Mouse (Mus musculus) mature B cell (primary cell): Measurements from ENCODE around the gene Veph1.
"Not testable (repeated sequence)": the region's sequence is repeated elsewhere in the genome, so short reads cannot be mapped to it uniquely, and the experiment has no call there.

Source experiments
- in situ Hi-C: fragments of 300-500 bp; cut with MboI; formaldehyde crosslinking; loops from 2 replicates; pipeline ENCODE4 v1.14.3; 2019

Veph1 gene

GRCm38 (mm10) chr3:66296545-66296944 lies at the start of gene Veph1:
Veph1 (minus strand) TSS chr3:66296837.
- in situ Hi-C loops: no loop called here

DNA sequence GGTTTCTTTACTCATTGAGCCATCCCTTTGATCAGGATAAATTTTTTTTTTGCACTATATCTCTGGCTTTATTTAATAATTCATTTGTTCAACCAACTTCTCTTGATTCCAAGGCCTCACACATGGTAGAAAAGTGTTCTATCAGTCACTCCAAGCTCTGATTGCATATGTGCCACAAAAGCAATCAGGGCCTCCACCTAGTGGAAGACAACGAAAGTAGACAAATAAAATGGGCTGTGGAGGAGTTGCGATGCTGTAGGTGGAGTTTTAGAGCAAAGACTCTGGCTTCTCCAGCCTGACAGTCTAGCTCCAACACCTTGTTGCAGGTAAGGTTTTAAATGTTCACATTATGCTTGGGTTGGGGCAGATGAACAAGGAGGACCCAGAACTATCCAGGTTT lies 44.1 kb upstream of the Veph1 start:
- in situ Hi-C loops: no loop called here

GRCm38 (mm10) chr3:66332401-66332729 lies 35.7 kb upstream of the Veph1 start:
- in situ Hi-C loops: no loop called here

DNA sequence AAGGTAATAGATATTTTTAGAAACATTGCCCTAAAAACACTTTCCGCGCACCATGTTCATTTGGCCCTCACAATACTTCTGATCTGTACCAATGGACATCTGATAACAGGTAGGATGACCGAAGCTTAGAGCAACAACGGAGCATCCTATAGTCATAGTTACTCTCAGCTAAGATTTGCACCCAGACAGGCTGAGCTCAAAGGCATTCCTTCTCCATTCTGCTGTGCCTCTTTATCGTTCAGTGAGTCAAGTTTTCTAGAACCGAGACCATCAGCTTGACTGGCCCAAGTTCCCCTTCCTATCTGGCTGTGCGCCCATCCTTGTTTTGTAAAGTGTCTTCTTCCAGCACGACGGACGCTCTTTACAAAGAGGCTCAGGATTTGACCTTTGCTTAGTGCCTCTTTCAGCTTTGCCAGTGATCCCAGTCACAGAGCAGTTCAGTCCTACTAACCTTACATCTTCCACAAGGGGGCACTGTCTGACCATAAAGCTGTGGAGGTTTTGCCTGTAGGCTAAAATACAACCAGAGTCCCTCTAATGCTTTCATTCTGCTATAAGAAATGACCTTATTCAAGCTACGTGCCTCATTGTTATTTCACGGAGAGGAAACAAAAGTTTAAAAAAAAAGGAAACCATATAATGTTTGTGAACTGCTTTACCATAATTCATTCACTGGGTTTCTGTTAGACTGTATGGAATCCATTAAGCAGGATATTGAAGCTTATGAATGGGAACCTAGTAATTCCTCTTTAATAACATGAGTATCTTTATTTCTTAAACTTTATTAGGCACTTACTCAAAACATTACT lies 35.2 kb upstream of the Veph1 start:
- in situ Hi-C loops: no loop called here

GRCm38 (mm10) chr3:66330896-66331579 lies 34.4 kb upstream of the Veph1 start:
- in situ Hi-C loops: no loop called here

GRCm38 (mm10) chr3:66325962-66326834 lies 29.6 kb upstream of the Veph1 start:
- in situ Hi-C loops: no loop called here

GRCm38 (mm10) chr3:66325486-66325951 lies 28.9 kb upstream of the Veph1 start:
- in situ Hi-C loops: no loop called here

DNA sequence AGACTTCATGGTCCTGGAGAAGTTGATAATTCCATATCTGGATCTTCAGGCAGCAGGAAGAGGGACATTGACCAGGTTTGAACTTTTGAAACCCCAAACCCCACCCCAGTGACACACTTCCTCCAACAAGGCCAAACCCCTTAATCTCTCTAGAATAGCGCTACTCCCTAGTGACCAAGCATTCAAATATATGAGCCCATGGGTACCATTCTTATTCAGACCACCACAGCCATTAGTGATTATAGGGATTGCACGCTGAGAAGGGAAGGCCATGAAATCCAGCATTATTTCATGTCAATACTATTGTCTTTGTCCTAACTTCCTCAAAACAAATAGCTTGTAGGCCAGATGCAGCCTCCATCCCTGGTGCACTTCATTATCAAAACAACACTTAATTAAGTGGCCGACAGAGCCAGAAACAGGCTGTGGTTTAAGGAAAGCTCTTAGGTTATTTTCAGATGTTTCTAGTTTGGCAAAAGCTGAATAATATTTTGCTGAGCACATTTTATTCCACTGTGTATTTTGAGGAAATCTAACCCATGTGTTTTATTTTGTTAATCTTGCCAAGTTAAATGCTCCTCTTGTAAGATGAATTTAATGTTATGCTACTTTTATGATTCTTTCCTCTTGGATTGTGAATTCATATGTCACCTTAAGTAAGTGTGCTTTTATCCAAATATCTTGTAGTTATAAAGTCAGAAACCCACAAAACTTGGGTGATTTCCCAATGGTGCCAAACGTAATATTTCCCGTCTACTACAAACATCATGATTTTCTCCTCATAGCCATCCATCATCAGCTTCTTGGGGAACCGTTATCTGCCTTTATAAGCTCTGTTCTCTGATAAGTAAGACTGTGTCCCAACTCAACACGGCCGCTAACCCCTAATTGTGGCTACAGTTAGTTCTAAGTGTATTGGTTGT lies 18.4 kb upstream of the Veph1 start:
- in situ Hi-C loops: no loop called here

DNA sequence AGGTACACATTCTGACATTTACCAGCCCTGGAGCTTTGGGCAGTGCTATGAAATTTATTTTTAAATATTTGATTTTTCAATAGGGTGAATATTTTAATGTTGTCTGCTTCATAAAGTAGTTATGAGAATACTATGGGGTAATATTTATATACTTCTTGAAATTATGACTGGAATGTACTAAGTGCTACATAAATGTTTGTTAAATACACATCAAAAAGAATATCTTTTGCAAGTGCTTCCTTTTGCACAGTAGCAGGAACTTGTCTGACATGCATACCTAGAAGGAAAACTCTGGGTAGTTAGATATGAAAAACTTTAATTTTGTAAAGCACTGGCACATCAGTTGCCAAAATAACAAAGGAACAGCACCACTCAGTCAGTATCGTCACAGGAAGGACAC lies 13.9 kb upstream of the Veph1 start:
- in situ Hi-C loops: no loop called here

DNA sequence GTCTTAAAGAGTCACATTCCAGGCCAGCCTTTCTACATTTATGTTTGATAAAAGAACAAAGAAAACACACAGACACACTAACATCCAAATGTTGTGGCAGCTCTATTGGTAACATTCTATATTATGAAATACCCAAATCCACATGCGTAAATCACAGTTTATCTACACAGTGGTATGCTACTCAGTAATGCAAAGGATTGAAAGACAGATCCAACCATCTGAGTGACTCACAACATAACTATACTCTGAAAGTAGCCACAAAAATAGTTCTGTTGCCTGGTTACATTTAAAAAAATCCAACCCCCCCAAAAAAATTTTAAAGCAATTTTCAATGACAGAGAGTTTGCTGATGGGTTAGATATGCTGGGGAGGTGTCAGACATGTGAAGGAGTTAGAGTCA lies 12.9 kb upstream of the Veph1 start:
- in situ Hi-C loops: no loop called here

- in situ Hi-C loops: no loop called here
Observed at GRCm38 (mm10) chr3:66295236-66295635, 1.4 kb downstream of the Veph1 start.

GRCm38 (mm10) chr3:66294729-66295128 lies 1.9 kb downstream of the Veph1 start:
- in situ Hi-C loops: no loop called here

GRCm38 (mm10) chr3:66292356-66292946 lies 4.2 kb downstream of the Veph1 start:
- in situ Hi-C loops: no loop called here

DNA sequence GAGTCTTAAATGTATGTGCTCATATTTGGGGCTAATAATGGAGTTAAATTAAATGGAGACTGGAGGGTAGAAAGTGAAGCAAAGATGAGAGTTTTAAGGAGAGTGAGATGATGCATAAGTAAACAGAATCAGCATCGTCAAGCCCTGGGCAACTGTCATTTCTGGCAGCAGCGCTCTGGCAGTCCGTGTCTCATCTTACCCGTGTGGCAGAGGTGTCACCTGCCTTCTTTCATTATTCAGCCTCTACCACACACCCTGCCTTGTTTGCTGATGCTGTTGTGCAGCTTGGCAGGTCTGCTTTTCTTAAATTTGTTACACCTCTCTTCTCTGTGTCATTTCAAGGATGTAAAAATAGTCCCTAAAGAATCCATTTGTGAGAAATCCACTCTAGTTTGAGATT lies 33.4 kb downstream of the Veph1 start:
- in situ Hi-C loops: no loop called here

- in situ Hi-C loops: no loop called here
Observed at GRCm38 (mm10) chr3:66262319-66262718, 34.3 kb downstream of the Veph1 start.

GRCm38 (mm10) chr3:66254504-66255105 lies 42.0 kb downstream of the Veph1 start:
- in situ Hi-C loops: no loop called here

DNA sequence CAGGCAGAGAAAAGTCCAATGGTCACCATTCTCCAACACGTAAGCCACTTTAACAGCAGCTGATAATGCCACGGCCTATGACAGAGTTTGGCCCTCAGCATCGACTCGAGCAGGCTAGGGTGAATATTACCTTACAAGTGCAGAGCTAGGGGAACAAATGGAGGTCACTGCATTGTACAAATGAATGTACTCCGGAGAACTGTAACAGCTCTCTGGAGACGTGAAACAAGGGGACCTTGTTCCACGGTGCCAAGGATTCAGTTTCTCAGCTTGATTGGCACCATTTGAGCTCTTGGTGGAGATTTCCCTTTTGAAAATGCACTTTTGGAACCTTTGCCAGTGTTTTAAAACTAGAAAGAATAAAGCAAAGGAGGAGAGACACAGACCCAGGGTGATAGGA lies 44.8 kb downstream of the Veph1 start:
- in situ Hi-C loops: no loop called here

DNA sequence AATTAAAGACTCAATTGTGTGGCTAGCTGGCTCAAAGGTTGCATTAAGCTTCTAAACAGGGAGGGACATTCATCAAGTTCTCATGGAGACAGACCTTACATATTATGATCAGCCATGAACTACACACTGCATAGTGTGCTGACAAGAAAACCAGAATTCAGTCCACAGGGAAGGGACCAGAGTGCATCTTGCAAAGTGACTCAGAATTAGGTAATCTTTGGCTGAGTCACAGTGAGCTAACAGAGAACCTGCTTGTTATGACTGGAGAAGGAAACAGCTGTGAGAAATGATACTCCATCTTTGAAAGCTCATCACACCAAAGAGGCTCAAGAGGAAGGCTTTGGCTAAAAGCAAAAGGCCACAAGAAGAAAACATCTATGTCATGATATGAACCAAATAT lies 56.2 kb downstream of the Veph1 start:
- in situ Hi-C loops: no loop called here

DNA sequence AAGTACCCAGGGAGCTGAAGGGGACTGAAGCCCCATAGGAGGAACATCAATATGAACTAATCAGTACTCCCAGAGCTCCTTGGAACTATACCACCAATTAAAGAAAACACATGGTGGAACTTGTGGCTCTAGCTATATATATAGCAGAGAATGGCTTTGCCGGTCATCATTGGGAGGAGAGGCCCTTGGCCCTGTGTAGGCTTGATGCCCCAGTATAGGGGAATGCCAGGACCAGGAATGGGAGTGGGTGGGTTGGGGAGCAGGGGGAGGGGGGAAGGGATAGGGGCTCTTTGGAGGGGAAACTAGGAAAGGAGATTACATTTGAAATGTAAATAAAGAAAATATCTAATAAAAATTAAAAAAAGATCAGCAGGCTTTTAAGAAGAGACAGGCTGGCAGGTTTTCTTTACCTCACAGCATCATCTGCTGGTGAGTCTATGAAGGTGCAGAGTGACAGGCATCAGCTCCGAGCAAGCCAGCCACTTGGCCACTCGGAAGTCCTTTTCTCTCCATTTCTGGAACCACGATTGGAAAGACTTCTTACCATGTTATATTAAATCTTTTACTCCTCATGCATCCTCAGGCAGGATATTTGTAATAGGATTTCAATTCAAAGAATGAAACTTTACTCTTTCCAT lies 60.3 kb downstream of the Veph1 start:
- in situ Hi-C loops: not testable (repeated sequence)

DNA sequence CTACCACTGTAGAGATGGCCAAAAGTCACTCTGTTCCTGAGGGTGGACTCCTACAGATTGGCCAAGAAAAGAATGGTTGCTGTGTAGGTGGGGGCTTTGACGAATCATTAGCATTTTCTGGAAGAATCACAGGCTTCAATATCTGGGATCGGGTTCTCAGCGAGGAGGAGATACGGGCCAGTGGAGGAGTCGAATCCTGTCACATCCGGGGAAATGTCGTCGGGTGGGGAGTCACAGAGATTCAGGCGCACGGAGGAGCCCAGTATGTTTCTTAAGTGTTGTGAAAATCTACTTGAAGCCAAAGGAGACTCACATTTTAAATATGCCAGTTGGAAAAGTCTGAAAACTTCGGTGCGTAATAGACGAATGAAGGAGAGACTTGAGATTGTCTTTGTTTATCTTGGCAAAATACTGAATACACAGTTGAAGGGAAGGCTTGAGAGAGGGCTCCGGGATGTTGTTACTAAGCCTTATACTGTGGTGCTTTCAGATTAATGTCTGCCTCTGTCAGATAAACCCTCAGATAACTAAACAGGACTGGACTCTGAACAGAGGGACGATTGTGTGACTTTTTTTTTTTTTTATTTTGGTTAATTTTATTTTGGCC lies 71.6 kb downstream of the Veph1 start:
- in situ Hi-C loops: no loop called here
